Mouse (Mus musculus): ENCODE measurements at regions not wholly inside any gene's neighbourhood (a gene's known extent, or its start where the extent isn't known, plus 50 kb on each side); places are given as distances from the start of the nearest gene placed in this dataset.

DNA sequence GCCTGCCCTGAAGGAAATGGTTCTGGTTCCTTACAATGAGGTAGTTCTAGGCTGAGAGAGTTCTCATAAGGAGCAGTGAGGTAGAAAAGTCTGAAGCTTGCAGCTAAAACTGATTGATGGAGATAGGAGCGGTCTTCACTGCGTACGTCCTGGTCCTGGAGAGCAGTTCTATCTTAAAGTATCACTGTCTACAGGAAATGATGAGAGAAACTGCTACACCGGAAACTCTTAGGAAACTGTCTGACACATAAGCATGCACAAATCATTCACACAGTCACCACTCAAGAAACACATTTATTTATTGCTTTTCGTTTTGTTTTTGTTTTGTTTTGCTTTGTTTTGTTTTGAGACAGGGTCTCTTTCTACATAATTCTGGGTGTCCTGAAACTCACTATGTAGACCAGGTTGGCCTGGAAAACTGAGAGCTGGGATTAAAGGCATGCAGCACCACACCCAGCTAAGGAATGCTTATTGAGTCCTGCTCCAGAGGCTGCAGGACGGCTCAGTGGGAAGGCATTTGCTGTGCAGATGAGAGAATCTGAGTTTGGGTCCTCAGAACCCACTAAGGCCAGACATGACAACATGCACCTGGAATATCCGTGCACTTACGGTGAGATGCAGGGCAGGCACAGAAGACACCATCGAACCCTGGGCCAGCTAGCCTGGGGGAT, 55.4 kb upstream of the Arglu1 start:
- no peak for DNase-seq

Measured in kidney, postnatal 25 days (tissue).